Mouse (Mus musculus) embryonic fibroblast, embryonic 13.5 days (primary cell): ENCODE results near the gene Chst15.

Experiments used
- CTCF ChIP-seq: IDR thresholded peaks from 2 replicates; pipeline ENCODE4 v1.5.1; 2011; ENCODE audit warnings: mild to moderate bottlenecking, control low read depth, low read length, moderate library complexity, borderline replicate concordance; ENCODE audit not compliant: insufficient read depth
- POLR2A ChIP-seq: IDR thresholded peaks from 2 replicates; pipeline ENCODE4 v1.6.1; 2011; ENCODE audit warnings: low read depth, mild to moderate bottlenecking, control low read depth, low read length, moderate library complexity

GRCm38 (mm10) chr7:132356881-132357840 lies 40.1 kb upstream of the Chst15 start:
- TF ChIP-seq POLR2A (no peak), CTCF (no peak)
